Mouse (Mus musculus) retina, adult 2 months (tissue): ENCODE data around the gene Timm8a2.

Experiments used
- DNase-seq: peaks from one replicate; pipeline ENCODE4 v3.0.0-alpha.2; 2012; ENCODE audit warnings: low read depth, low spot score

The Timm8a2 gene

GRCm38 (mm10) chr14:122011768-122012167 is 22.7 kb upstream of the Timm8a2 start:
- DNase-seq: no peak

- no peak for DNase-seq
These were observed 22.3 kb upstream of the Timm8a2 start for GRCm38 (mm10) chr14:122012193-122012592.

- DNase-seq: no peak
These were observed 21.7 kb upstream of the Timm8a2 start for GRCm38 (mm10) chr14:122012814-122013213.

GRCm38 (mm10) chr14:122013417-122013951 is 21.0 kb upstream of the Timm8a2 start:
- DNase-seq: no peak

- no peak for DNase-seq
These were observed 16.5 kb upstream of the Timm8a2 start for GRCm38 (mm10) chr14:122017958-122018357.

DNA sequence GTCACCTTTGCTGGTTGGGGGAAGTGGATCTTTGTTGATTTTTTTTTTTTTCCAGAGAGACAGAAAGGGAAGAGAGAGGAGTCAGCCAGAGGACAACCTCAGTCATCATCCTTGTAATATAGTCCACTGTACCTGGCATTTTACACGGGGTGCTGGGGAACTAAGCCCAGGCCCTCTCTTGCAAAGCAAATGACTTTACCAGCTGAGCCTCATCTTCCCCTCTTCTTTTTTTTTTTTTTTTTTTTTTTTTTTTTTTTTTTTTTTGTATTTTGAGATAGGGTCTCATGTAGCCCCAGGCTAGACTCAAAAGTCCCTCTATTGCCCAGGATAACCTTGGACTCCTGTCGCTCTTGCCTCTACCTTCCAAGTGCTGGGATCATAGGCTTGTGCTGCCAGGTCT is 15.1 kb upstream of the Timm8a2 start:
- DNase-seq: no peak

GRCm38 (mm10) chr14:122020567-122020966 is 13.9 kb upstream of the Timm8a2 start:
- DNase-seq: no peak

- no peak for DNase-seq
These were observed 11.4 kb upstream of the Timm8a2 start for GRCm38 (mm10) chr14:122023054-122023453.

- no peak for DNase-seq
These were observed 10.5 kb upstream of the Timm8a2 start for GRCm38 (mm10) chr14:122023928-122024327.

DNA sequence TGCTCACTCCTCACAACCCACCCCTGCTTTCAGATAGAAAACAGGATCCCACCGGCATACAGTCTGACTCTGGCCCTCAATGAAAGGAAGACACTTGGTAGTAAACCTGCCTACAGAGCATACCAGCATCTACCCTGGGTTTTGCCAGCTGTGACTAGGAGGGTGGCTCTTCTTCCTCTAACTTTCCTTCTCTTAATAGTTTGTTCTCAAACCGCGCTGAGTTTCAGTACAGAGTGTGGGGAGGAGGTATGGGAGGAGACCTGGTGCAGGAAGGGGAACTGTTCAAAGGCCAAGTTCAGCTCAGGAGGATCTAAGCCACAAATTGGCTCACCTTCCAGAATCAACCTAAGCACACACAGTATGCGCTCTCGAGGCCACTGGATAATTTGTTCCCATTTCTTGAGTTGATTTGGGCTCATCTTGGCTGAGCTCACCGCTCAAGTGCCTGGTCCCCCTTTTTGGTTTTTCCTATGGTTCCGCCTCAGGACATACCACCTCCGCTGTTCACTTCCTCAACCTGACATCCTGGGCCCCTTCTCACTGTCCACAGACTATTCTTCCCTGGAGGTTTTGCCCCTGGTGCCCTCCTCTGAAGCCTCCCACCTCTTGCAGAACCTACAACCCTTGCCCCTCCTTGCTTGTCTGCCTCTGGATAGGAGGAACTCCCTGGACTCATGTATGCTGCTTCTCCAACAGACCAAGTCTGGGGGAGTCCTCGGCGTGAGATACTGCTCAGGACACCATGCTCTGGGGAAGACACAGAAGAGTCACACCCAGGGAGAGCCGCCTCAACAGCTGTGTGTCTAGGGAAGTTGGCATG is 5.3 kb upstream of the Timm8a2 start:
- no peak for DNase-seq

DNA sequence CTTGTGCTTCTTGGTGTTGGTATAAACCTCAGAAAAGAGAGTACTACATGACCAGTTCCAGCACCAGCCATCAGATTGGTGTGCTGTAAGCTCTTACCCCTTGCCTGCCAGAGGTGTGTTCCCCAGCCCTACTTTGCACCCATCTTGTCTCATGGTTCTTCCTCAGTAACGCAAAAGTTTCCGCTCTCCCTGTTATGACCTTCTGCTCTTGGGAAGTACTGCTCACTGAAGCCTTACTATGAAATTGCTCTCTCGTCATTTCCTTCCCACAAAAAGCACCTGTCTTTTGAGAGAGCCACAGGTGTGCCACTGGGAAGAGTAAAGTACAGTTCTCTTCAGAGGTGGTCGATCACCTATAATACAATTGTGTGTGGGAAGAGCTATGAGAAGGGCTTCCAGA is 4.6 kb upstream of the Timm8a2 start:
- no peak for DNase-seq

GRCm38 (mm10) chr14:122032045-122032444 is 2.4 kb upstream of the Timm8a2 start:
- no peak for DNase-seq

- DNase-seq: no peak
These were observed 707 bp downstream of the Timm8a2 start for GRCm38 (mm10) chr14:122035181-122035580.

- no peak for DNase-seq
These were observed 1.4 kb downstream of the Timm8a2 start for GRCm38 (mm10) chr14:122035860-122036259.

- no peak for DNase-seq
These were observed 4.6 kb downstream of the Timm8a2 start for GRCm38 (mm10) chr14:122038874-122039647.

GRCm38 (mm10) chr14:122041413-122041825 is 6.9 kb downstream of the Timm8a2 start:
- DNase-seq: no peak

- no peak for DNase-seq
These were observed 7.7 kb downstream of the Timm8a2 start for GRCm38 (mm10) chr14:122042142-122042694.

- DNase-seq: no peak
These were observed 13.3 kb downstream of the Timm8a2 start for GRCm38 (mm10) chr14:122047784-122048183.

DNA sequence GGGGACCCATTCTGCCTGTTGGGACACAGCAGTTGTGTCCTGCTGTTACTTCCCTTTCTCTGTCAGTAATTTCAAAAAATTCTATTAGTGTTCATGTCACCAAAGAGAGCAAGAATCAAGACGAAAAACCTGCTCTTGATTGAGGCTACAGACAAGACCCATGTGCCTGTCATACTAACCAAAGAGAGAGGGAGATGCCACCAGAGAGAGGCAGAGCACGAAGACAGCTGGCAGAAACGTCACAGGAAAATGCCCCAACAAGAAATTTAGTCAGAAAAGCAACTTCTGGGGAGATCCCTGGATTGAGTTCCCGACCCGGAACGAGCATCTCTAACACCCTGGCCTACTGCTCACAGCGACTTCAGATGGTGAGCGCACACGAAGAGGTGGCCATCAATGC is 14.3 kb downstream of the Timm8a2 start:
- no peak for DNase-seq

DNA sequence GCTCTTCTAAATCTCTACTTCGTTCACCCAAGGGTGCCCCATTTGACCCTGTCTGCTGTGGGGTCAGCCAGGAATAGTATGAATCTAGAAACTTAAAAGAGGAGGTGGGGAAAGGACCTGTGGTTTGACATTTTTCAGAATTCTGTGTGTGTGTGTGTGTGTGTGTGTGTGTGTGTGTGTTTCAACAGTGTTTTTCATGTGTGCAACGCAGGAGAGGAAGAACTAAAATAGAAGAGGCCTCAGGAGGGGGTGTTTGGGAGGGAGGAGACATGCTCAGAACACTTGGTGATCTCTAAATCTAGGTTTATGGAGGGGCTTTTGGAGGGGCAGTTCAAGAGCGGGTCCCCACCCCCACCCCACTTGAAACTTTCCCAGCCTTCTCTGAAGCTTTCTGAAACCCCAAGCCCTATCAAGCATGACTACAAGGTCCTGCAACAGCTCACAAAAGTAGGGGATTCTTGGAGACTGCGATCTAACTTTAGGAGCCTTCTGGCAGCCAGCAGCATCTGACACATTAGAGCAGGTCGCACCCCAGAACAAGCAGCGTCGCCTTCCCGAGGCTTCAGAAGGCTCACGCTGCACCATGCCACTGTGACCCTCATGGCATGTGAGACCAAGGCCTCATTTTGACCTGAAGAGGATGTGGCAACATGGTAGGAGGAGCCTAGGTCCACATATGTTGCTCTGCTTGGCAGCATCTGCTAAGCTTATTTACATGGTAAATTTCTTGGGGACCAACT is 18.6 kb downstream of the Timm8a2 start:
- DNase-seq: no peak

DNA sequence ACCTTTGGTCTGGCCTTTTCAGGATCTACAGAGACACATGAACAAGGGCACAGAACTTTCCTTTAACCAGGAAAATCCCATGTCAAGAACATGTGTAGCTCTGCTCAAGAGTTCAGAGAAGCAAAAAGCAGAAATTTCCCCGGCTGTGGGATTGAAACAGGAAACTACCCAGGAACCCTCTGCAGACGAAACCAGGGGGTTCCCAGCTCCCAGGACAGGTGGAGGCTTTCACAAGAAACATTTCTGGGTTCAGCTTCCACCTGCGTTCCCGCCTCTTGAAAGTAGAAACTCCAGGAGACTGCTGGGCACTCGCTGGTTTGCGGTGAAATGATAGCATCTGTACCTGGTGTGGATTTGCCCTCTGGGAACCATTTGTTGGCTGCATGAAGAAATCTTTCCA is 22.4 kb downstream of the Timm8a2 start:
- DNase-seq: no peak

GRCm38 (mm10) chr14:122057941-122058346 is 23.5 kb downstream of the Timm8a2 start:
- no peak for DNase-seq
